Mouse (Mus musculus): ENCODE data around the gene Cks2.
A peak's percentile ranks its signal among the peaks of the same experiment; 100 is the strongest.

DNA sequence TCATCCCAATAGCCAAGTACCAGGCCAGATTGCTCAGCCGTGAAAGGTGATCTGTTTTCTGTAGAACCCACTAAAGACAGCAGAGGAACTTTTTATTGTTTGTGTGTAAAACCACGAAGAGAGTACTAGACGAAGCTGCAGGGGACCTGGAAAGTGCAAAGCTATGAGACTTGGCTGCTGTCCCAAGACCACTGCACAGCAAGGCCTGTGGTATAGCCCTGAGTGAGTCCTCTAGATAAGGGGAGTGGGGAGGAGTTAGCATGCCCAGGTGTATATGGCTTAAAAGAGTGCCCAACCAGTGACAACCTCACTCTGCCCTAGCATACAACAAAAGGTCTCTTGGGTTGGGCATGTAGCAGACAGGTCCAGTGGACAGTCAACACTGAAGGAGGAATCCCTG, 43.7 kb downstream of the Cks2 start:
- TF ChIP-seq POLR2A (IDR thresholded peaks at IDR 0.05; ENCODE audit: control insufficient read depth in 1 of 2, insufficient read depth in 1 of 2, low read depth in 1 of 2, low read length in 2 of 2, poor library complexity in 1 of 2) = no peak
- no peak for TF ChIP-seq ZKSCAN1 (IDR thresholded peaks at IDR 0.05; ENCODE audit: low read depth, low read length)
- TF ChIP-seq CTCF (IDR thresholded peaks at IDR 0.05 in 2 of 3, conservative IDR thresholded peaks at IDR 0.05 in 1 of 3; ENCODE audit: control insufficient read depth in 1 of 3, insufficient read depth in 1 of 3, low read depth in 2 of 3, low read length in 3 of 3, poor library complexity in 1 of 3, severe bottlenecking in 1 of 3) = no peak
- TF ChIP-seq TCF12 (IDR thresholded peaks at IDR 0.05; ENCODE audit: low read depth, low read length) = peak; percentile 79; the same call in 1 of the 2 replicates
- no peak for TF ChIP-seq TBP (IDR thresholded peaks at IDR 0.05; ENCODE audit: low read depth, low read length)
